Comparison of ENCODE assay signal across 30 mouse cellular contexts in genomic region chr3:97327356-97327755, GRCm38 (mm10). TPM values are rescaled to one million over a fixed set of nuclear protein-coding genes. Genes with fewer than 3 reads are reported as not detected.
DNase-seq lines count a peak whose midpoint lies in the region; ATAC-seq and TF ChIP-seq lines count a peak whose summit lies in the region.
"Had no signal": no experiment of that assay in that cellular context is flagged by ENCODE, and none has a peak within 500 bp of the region (broad histone marks: within the 10 kb centered on the region; RNA-seq: fewer than 3 reads in every experiment).

No protein-coding gene starts in this region.

- H3K79me2 ChIP-seq in MEL (ENCODE audit: control insufficient read depth, insufficient read depth, low read length, poor library complexity) = no peaks in the 10 kb centered on the region

- WGBS in midbrain, embryonic 11.5 days = 94% methylated on average over 1 of the region's 1 CpGs
- WGBS in midbrain, embryonic 14.5 days = 100% methylated on average over 1 of the region's 1 CpGs

- no peak for TF ChIP-seq POLR2A in MEL (IDR thresholded peaks at IDR 0.05; ENCODE audit: control insufficient read depth in 1 of 2, insufficient read depth in 1 of 2, low read depth in 1 of 2, low read length in 2 of 2, poor library complexity in 1 of 2)

- H3K4me1 ChIP-seq in midbrain, embryonic 11.5 days (ENCODE audit: control insufficient read depth, insufficient read depth, low read length) = peaks cover 7% of the 10 kb centered on the region; the same call in 1 of the 2 replicates
- peaks cover 15% of the 10 kb centered on the region; the same call in 1 of the 2 replicates for H3K4me1 ChIP-seq in midbrain, embryonic 14.5 days (ENCODE audit: control insufficient read depth, insufficient read depth, low read length)
- H3K4me1 ChIP-seq in MEL (ENCODE audit: control insufficient read depth in 1 of 2, insufficient read depth in 2 of 2, low read length in 2 of 2) = no peaks in the 10 kb centered on the region
- H3K4me1 ChIP-seq: embryonic facial prominence, embryonic 13.5 days; heart, embryonic 10.5 days; heart, embryonic 13.5 days had no signal

- H3K27ac ChIP-seq in midbrain, embryonic 11.5 days (ENCODE audit: low read depth, low read length) = no peak overlapping the region
- no peak overlapping the region for H3K27ac ChIP-seq in midbrain, embryonic 14.5 days (replicated peaks; ENCODE audit: low read depth, low read length)
- H3K27ac ChIP-seq in MEL (ENCODE audit: control insufficient read depth, low read depth, low read length) = no peak overlapping the region
- H3K27ac ChIP-seq: embryonic facial prominence, embryonic 10.5 days; embryonic facial prominence, embryonic 13.5 days; forebrain, embryonic 13.5 days; heart, adult 2 months; heart, embryonic 10.5 days; heart, embryonic 13.5 days; hindbrain, embryonic 14.5 days; hindbrain, postnatal 0 days had no signal

- TF ChIP-seq RAD21 in MEL (IDR thresholded peaks at IDR 0.05; ENCODE audit: low read depth, low read length) = no peak

- peak; percentile 81 for DNase-seq in midbrain, embryonic 11.5 days (ENCODE audit: low spot score, missing footprints)
- no peak for DNase-seq in midbrain, embryonic 14.5 days
- DNase-seq in 416B (ENCODE audit: low read depth) (peak; percentile 7), MEL (ENCODE audit: low read depth, low spot score) (peak; percentile 11)
- peak; percentile 23 for DNase-seq in induced T-regulatory cell, adult 2 months (ENCODE audit: low read depth)
- no peak for DNase-seq in adrenal gland, postnatal 4 days (ENCODE audit: low spot score in 2 of 2)
- DNase-seq in B cell, adult 2 months = no peak
- DNase-seq: adrenal gland, adult 8-10 months; adrenal gland, postnatal 25 days; cerebellum, adult 11-12 months; cerebellum, adult 8-10 months; cerebellum, postnatal 10 days; cerebellum, postnatal 36 days; embryo, embryonic 11 days; gastrocnemius, postnatal 25 days; heart, adult 2 months; heart, postnatal 14 days; heart, postnatal 4 days; kidney, adult 2 months had no signal

- no peak overlapping the region for H3K9ac ChIP-seq in midbrain, embryonic 11.5 days (ENCODE audit: low read length)
- no peak overlapping the region for H3K9ac ChIP-seq in midbrain, embryonic 14.5 days (replicated peaks; ENCODE audit: low read length)
- no peak overlapping the region for H3K9ac ChIP-seq in MEL (ENCODE audit: control insufficient read depth, low read depth, low read length, poor library complexity, severe bottlenecking)
- H3K9ac ChIP-seq: embryonic facial prominence, embryonic 13.5 days; forebrain, embryonic 13.5 days; heart, embryonic 13.5 days; hindbrain, embryonic 14.5 days had no signal

- TF ChIP-seq CTCF in MEL (IDR thresholded peaks at IDR 0.05 in 2 of 3, conservative IDR thresholded peaks at IDR 0.05 in 1 of 3; ENCODE audit: control insufficient read depth in 1 of 3, insufficient read depth in 1 of 3, low read depth in 2 of 3, low read length in 3 of 3, poor library complexity in 1 of 3, severe bottlenecking in 1 of 3) = no peak

- H3K36me3 ChIP-seq in midbrain, embryonic 11.5 days (ENCODE audit: control insufficient read depth, insufficient read depth, low read length) = no peaks in the 10 kb centered on the region
- H3K36me3 ChIP-seq in midbrain, embryonic 14.5 days (ENCODE audit: control insufficient read depth, insufficient read depth, low read length) = no peaks in the 10 kb centered on the region
- H3K36me3 ChIP-seq in MEL (ENCODE audit: control insufficient read depth in 1 of 2, insufficient read depth in 2 of 2, low read length in 2 of 2) = no peaks in the 10 kb centered on the region
- H3K36me3 ChIP-seq: embryonic facial prominence, embryonic 10.5 days; embryonic facial prominence, embryonic 13.5 days; heart, embryonic 10.5 days; heart, embryonic 13.5 days had no signal

- no peaks in the 10 kb centered on the region for H3K27me3 ChIP-seq in midbrain, embryonic 11.5 days (ENCODE audit: control insufficient read depth, insufficient read depth, low read length)
- no peaks in the 10 kb centered on the region for H3K27me3 ChIP-seq in midbrain, embryonic 14.5 days (ENCODE audit: control insufficient read depth, insufficient read depth, low read length)
- H3K27me3 ChIP-seq in MEL (ENCODE audit: control insufficient read depth in 1 of 2, insufficient read depth in 2 of 2, low read length in 2 of 2) = no peaks in the 10 kb centered on the region
- H3K27me3 ChIP-seq: embryonic facial prominence, embryonic 13.5 days; forebrain, embryonic 13.5 days; heart, embryonic 13.5 days had no signal

- H3K4me2 ChIP-seq in midbrain, embryonic 11.5 days = no peak overlapping the region
- no peak overlapping the region for H3K4me2 ChIP-seq in midbrain, embryonic 14.5 days (ENCODE audit: low read length)
- H3K4me2 ChIP-seq: embryonic facial prominence, embryonic 13.5 days; forebrain, embryonic 13.5 days; heart, embryonic 13.5 days; hindbrain, embryonic 14.5 days had no signal

- no peaks in the 10 kb centered on the region for H3K9me3 ChIP-seq in midbrain, embryonic 11.5 days (ENCODE audit: control insufficient read depth, low read length)
- H3K9me3 ChIP-seq in midbrain, embryonic 14.5 days (ENCODE audit: control insufficient read depth, low read length) = no peaks in the 10 kb centered on the region
- H3K9me3 ChIP-seq in MEL (replicated peaks; ENCODE audit: insufficient read depth, low read length) = no peaks in the 10 kb centered on the region
- H3K9me3 ChIP-seq: heart, embryonic 10.5 days had no signal

- H3K4me3 ChIP-seq in midbrain, embryonic 11.5 days (ENCODE audit: low read depth, low read length) = no peak overlapping the region
- no peak overlapping the region for H3K4me3 ChIP-seq in midbrain, embryonic 14.5 days (replicated peaks; ENCODE audit: low read depth, low read length)
- H3K4me3 ChIP-seq in MEL (ENCODE audit: control insufficient read depth in 1 of 2, insufficient read depth in 1 of 2, low read depth in 2 of 2, low read length in 2 of 2) = no peak overlapping the region
- H3K4me3 ChIP-seq: embryonic facial prominence, embryonic 10.5 days; embryonic facial prominence, embryonic 13.5 days; erythroblast, embryonic 14.5 days; forebrain, embryonic 13.5 days; heart, adult 2 months; heart, embryonic 10.5 days; heart, embryonic 13.5 days had no signal

- no peak for TF ChIP-seq EP300 in MEL (IDR thresholded peaks at IDR 0.05; ENCODE audit: low read depth in 1 of 2, low read length in 2 of 2)

- ATAC-seq in midbrain, embryonic 11.5 days (ENCODE audit: low FRiP score) = no peak
- no peak for ATAC-seq in midbrain, embryonic 14.5 days (ENCODE audit: low FRiP score, low TSS enrichment)
- ATAC-seq in activated CD4-positive, CD25-positive, alpha-beta regulatory T cell, adult 4 months = no peak
- ATAC-seq: forebrain, embryonic 13.5 days; forebrain, embryonic 16.5 days; hindbrain, postnatal 0 days; intestine, postnatal 0 days had no signal

TF ChIP-seq in MEL, 35 proteins besides CTCF, POLR2A, EP300 and RAD21:
- TF ChIP-seq UBTF (IDR thresholded peaks at IDR 0.05; ENCODE audit: borderline replicate concordance, insufficient read depth, low read depth, low read length) (no peak), NRF1 (IDR thresholded peaks at IDR 0.05; ENCODE audit: insufficient read depth, low read depth, low read length, poor library complexity, severe bottlenecking) (no peak), RCOR1 (IDR thresholded peaks at IDR 0.05; ENCODE audit: low read depth, low read length) (no peak), POLR2AphosphoS2 (IDR thresholded peaks at IDR 0.05; ENCODE audit: low read length) (no peak), BHLHE40 (IDR thresholded peaks at IDR 0.05; ENCODE audit: borderline replicate concordance, low read depth, low read length) (no peak), TBP (IDR thresholded peaks at IDR 0.05; ENCODE audit: low read depth, low read length) (no peak)

RNA-seq across cellular contexts. Expression of gene Bcl9, which starts 29.6 kb away (rescaled TPM):
- 59.8 and 60.3 TPM in 2 replicates for polyA plus RNA-seq in midbrain, embryonic 11.5 days (2014; fragmentation: Nextera tagmentation; extraction: Ambion mirVana)
- polyA plus RNA-seq in midbrain, embryonic 14.5 days (2014; fragmentation: Nextera tagmentation; extraction: Ambion mirVana) = 82.5 and 100 TPM in 2 replicates
- 2.1 and 4.6 TPM in 2 replicates for total RNA-seq in MEL (2012; rRNA removed)
- polyA plus RNA-seq in MEL (2012; ENCODE audit: insufficient read depth in 1 of 2, insufficient read length in 2 of 2, low read depth in 1 of 2, low replicate concordance in 2 of 2, missing spikeins in 1 of 2) = 10 to 100 TPM in 1 of 2 experiments, not detected in 1; 20.8 TPM
- 1 to 10 TPM; 2.7 to 3.2 TPM for polyA plus RNA-seq in activated CD4-positive, CD25-positive, alpha-beta regulatory T cell, adult 4 months (2017; shearing (Covaris generic))
- 10 to 100 TPM; 38.0 to 46.6 TPM for total RNA-seq in adrenal gland, postnatal 4 days (2021)

Comparison
In these comparisons a context has a peak if more than half of its experiments do, and no peak if none do; other contexts are left out.
1. DNase-seq: peak in midbrain, embryonic 11.5 days (single experiment), 416B (single experiment), MEL (single experiment) and induced T-regulatory cell, adult 2 months (single experiment); none in midbrain, embryonic 14.5 days (single experiment), adrenal gland, postnatal 4 days (0 of 2) and B cell, adult 2 months (0 of 2).